ENCODE assay signal across 17 mouse cellular contexts in the genomic region with DNA sequence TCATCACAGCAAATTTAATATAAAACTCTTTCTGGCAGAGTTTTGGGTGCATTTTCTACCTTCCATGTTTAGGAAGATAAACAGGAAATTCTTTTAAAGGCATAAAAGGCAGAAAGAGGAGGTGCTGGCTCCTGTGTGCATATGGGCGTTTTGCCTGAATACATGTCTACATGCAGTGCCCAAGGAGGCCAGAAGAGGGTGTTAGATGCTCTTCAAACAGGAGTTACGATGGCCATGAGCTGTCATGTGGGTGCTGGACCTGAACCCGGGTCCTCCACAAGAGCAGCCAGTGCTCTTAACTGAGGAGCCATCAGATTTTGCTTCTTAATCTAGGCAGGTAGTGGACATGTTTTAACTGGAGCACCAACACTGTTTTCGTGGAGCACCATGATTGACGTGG.
DNase-seq lines count a peak whose midpoint lies in the region; ATAC-seq and TF ChIP-seq lines count a peak whose summit lies in the region.
"Had no signal": no experiment of that assay in that cellular context is flagged by ENCODE, and none has a peak within 500 bp of the region (broad histone marks: within the 10 kb centered on the region; RNA-seq: fewer than 3 reads in every experiment).

No protein-coding gene starts in this region.

- TF ChIP-seq CTCF in hindbrain, postnatal 0 days (IDR thresholded peaks at IDR 0.05; ENCODE audit: low read depth) = peak; percentile 23; the same call in 1 of the 2 replicates
- TF ChIP-seq CTCF in lung, postnatal 0 days (IDR thresholded peaks at IDR 0.05) = peak; percentile 33
- TF ChIP-seq CTCF in stomach, postnatal 0 days (IDR thresholded peaks at IDR 0.05; ENCODE audit: low read depth) = peak; percentile 38; the same call in 1 of the 2 replicates

- H3K27me3 ChIP-seq in hindbrain, postnatal 0 days (ENCODE audit: insufficient read depth, low read length) = no peaks in the 10 kb centered on the region
- no peaks in the 10 kb centered on the region for H3K27me3 ChIP-seq in hindbrain, embryonic 14.5 days (ENCODE audit: control insufficient read depth, insufficient read depth, low read length)
- H3K27me3 ChIP-seq in lung, postnatal 0 days (replicated peaks; ENCODE audit: insufficient read depth, low read length) = no peaks in the 10 kb centered on the region
- no peaks in the 10 kb centered on the region for H3K27me3 ChIP-seq in stomach, postnatal 0 days (ENCODE audit: control insufficient read depth, insufficient read depth, low read length)
- H3K27me3 ChIP-seq: forebrain, embryonic 12.5 days; limb, embryonic 12.5 days; neural tube, embryonic 12.5 days had no signal

- H3K27ac ChIP-seq in hindbrain, postnatal 0 days = no peak overlapping the region
- H3K27ac ChIP-seq in hindbrain, embryonic 14.5 days = no peak overlapping the region
- no peak overlapping the region for H3K27ac ChIP-seq in lung, postnatal 0 days (ENCODE audit: low read length)
- no peak overlapping the region for H3K27ac ChIP-seq in stomach, postnatal 0 days (replicated peaks)
- H3K27ac ChIP-seq: forebrain, embryonic 12.5 days; left cerebral cortex, adult 2 months; limb, embryonic 12.5 days; neural tube, embryonic 12.5 days had no signal

- H3K4me2 ChIP-seq in hindbrain, postnatal 0 days (ENCODE audit: low read depth, low read length) = no peak overlapping the region
- H3K4me2 ChIP-seq in hindbrain, embryonic 14.5 days (replicated peaks) = no peak overlapping the region
- H3K4me2 ChIP-seq in lung, postnatal 0 days (replicated peaks; ENCODE audit: low read depth, low read length) = no peak overlapping the region
- H3K4me2 ChIP-seq in stomach, postnatal 0 days (replicated peaks; ENCODE audit: low read depth) = no peak overlapping the region
- H3K4me2 ChIP-seq: forebrain, embryonic 12.5 days; limb, embryonic 12.5 days; neural tube, embryonic 12.5 days had no signal

- H3K4me3 ChIP-seq in hindbrain, postnatal 0 days (ENCODE audit: low read length) = no peak overlapping the region
- no peak overlapping the region for H3K4me3 ChIP-seq in hindbrain, embryonic 14.5 days (replicated peaks; ENCODE audit: low read length)
- no peak overlapping the region for H3K4me3 ChIP-seq in lung, postnatal 0 days (ENCODE audit: low read depth, low read length)
- H3K4me3 ChIP-seq in stomach, postnatal 0 days (ENCODE audit: low read depth, low read length) = no peak overlapping the region
- H3K4me3 ChIP-seq: forebrain, embryonic 12.5 days; left cerebral cortex, adult 2 months; limb, embryonic 12.5 days; neural tube, embryonic 12.5 days had no signal

- H3K9me3 ChIP-seq in hindbrain, postnatal 0 days (ENCODE audit: low read length) = peaks cover 3% of the 10 kb centered on the region; the same call in 1 of the 2 replicates
- H3K9me3 ChIP-seq in hindbrain, embryonic 14.5 days (ENCODE audit: control insufficient read depth, low read length) = 0 out of 2 replicates have a peak, but pooled peaks cover 5% of the 10 kb centered on the region
- H3K9me3 ChIP-seq in lung, postnatal 0 days (ENCODE audit: low read length) = no peaks in the 10 kb centered on the region
- no peaks in the 10 kb centered on the region for H3K9me3 ChIP-seq in stomach, postnatal 0 days (ENCODE audit: control insufficient read depth, low read length)
- H3K9me3 ChIP-seq: forebrain, embryonic 12.5 days; limb, embryonic 12.5 days; neural tube, embryonic 12.5 days had no signal

- WGBS in hindbrain, postnatal 0 days = 84% methylated on average over 5 of the region's 5 CpGs
- 89% methylated on average over 5 of the region's 5 CpGs for WGBS in hindbrain, embryonic 14.5 days
- 86% methylated on average over 5 of the region's 5 CpGs for WGBS in lung, postnatal 0 days
- 77% methylated on average over 5 of the region's 5 CpGs for WGBS in stomach, postnatal 0 days

- no peaks in the 10 kb centered on the region for H3K4me1 ChIP-seq in hindbrain, postnatal 0 days (ENCODE audit: insufficient read depth, low read length)
- no peaks in the 10 kb centered on the region for H3K4me1 ChIP-seq in hindbrain, embryonic 14.5 days (replicated peaks; ENCODE audit: control insufficient read depth, insufficient read depth, low read length)
- H3K4me1 ChIP-seq in lung, postnatal 0 days (ENCODE audit: insufficient read depth, low read depth, low read length) = no peaks in the 10 kb centered on the region
- H3K4me1 ChIP-seq in stomach, postnatal 0 days (replicated peaks; ENCODE audit: control insufficient read depth, insufficient read depth) = no peaks in the 10 kb centered on the region
- H3K4me1 ChIP-seq: forebrain, embryonic 12.5 days; limb, embryonic 12.5 days; neural tube, embryonic 12.5 days had no signal

- no peak for TF ChIP-seq EP300 in lung, postnatal 0 days (IDR thresholded peaks at IDR 0.05)
- TF ChIP-seq EP300 in stomach, postnatal 0 days (optimal IDR thresholded peaks at IDR 0.05) = no peak

- no peak overlapping the region for H3K9ac ChIP-seq in hindbrain, postnatal 0 days (replicated peaks; ENCODE audit: low read length)
- H3K9ac ChIP-seq in hindbrain, embryonic 14.5 days = no peak overlapping the region
- no peak overlapping the region for H3K9ac ChIP-seq in lung, postnatal 0 days (replicated peaks; ENCODE audit: low read depth)
- H3K9ac ChIP-seq in stomach, postnatal 0 days (ENCODE audit: low read length) = no peak overlapping the region
- H3K9ac ChIP-seq: forebrain, embryonic 12.5 days; limb, embryonic 12.5 days; neural tube, embryonic 12.5 days had no signal

- H3K36me3 ChIP-seq in hindbrain, postnatal 0 days (ENCODE audit: insufficient read depth, low read length) = no peaks in the 10 kb centered on the region
- no peaks in the 10 kb centered on the region for H3K36me3 ChIP-seq in hindbrain, embryonic 14.5 days (replicated peaks; ENCODE audit: control insufficient read depth, insufficient read depth)
- no peaks in the 10 kb centered on the region for H3K36me3 ChIP-seq in lung, postnatal 0 days (ENCODE audit: insufficient read depth, low read length)
- H3K36me3 ChIP-seq in stomach, postnatal 0 days (ENCODE audit: control insufficient read depth, insufficient read depth, low read length) = no peaks in the 10 kb centered on the region
- H3K36me3 ChIP-seq: forebrain, embryonic 12.5 days; limb, embryonic 12.5 days; neural tube, embryonic 12.5 days had no signal

- DNase-seq in hindbrain, postnatal 0 days (ENCODE audit: low spot score) = no peak
- no peak for DNase-seq in hindbrain, embryonic 14.5 days (ENCODE audit: low spot score)
- no peak for DNase-seq in lung, postnatal 0 days (ENCODE audit: low spot score)
- DNase-seq in lung, postnatal 10 days = no peak
- DNase-seq in stomach, postnatal 0 days (ENCODE audit: low spot score) = peak; percentile 12
- no peak for DNase-seq in thymus, postnatal 36 days
- DNase-seq in kidney, postnatal 14 days = no peak
- DNase-seq: adrenal gland, adult 2 months; cerebellum, postnatal 25 days; midbrain, embryonic 14.5 days; spleen, adult 18-20 months had no signal

- ATAC-seq in hindbrain, postnatal 0 days = no peak
- ATAC-seq in hindbrain, embryonic 14.5 days (ENCODE audit: low FRiP score) = no peak
- no peak for ATAC-seq in lung, postnatal 0 days
- ATAC-seq in erythroblast, adult 5-6 weeks (replicated peaks; ENCODE audit: low FRiP score, poor library complexity, severe bottlenecking) = peak; percentile 64
- no peak for ATAC-seq in stomach, postnatal 0 days (ENCODE audit: low FRiP score, low TSS enrichment)
- ATAC-seq: inflammation-experienced regulatory T-cells, adult 6 months had no signal
